Mouse (Mus musculus): Measurements from ENCODE around the gene Prune2.

The Prune2 gene

GRCm38 (mm10) chr19:16994260-16994659, 38.3 kb downstream of the Prune2 start:
- in situ Hi-C loops (cut with MboI; ENCODE audit: low sequenced_read_pairs): no loop called here

GRCm38 (mm10) chr19:16997915-16998314, 42.0 kb downstream of the Prune2 start:
- in situ Hi-C loops (cut with MboI; ENCODE audit: low sequenced_read_pairs): no loop called here

- in situ Hi-C loops (cut with MboI; ENCODE audit: low sequenced_read_pairs): no loop called here
Measured at GRCm38 (mm10) chr19:17006220-17006907, 50.4 kb downstream of the Prune2 start.

- in situ Hi-C loops (cut with MboI; ENCODE audit: low sequenced_read_pairs): no loop called here
Measured at GRCm38 (mm10) chr19:17011261-17011995, 55.5 kb downstream of the Prune2 start.

- in situ Hi-C loops (cut with MboI; ENCODE audit: low sequenced_read_pairs): no loop called here
Measured at GRCm38 (mm10) chr19:17013085-17013484, 57.2 kb downstream of the Prune2 start.

GRCm38 (mm10) chr19:17014337-17015124, 58.6 kb downstream of the Prune2 start:
- in situ Hi-C loops (cut with MboI; ENCODE audit: low sequenced_read_pairs): no loop called here

GRCm38 (mm10) chr19:17024748-17025147, 68.8 kb downstream of the Prune2 start:
- in situ Hi-C loops (cut with MboI; ENCODE audit: low sequenced_read_pairs): no loop called here

- in situ Hi-C loops (cut with MboI; ENCODE audit: low sequenced_read_pairs): no loop called here
Measured at GRCm38 (mm10) chr19:17030276-17030675, 74.4 kb downstream of the Prune2 start.

GRCm38 (mm10) chr19:17032314-17032713, 76.4 kb downstream of the Prune2 start:
- in situ Hi-C loops (cut with MboI; ENCODE audit: low sequenced_read_pairs): no loop called here

- in situ Hi-C loops (cut with MboI; ENCODE audit: low sequenced_read_pairs): no loop called here
Measured at GRCm38 (mm10) chr19:17046961-17047360, 91.0 kb downstream of the Prune2 start.

GRCm38 (mm10) chr19:17055892-17056291, 100.0 kb downstream of the Prune2 start:
- in situ Hi-C loops (cut with MboI; ENCODE audit: low sequenced_read_pairs): no loop called here

GRCm38 (mm10) chr19:17060106-17060505, 104.2 kb downstream of the Prune2 start:
- in situ Hi-C loops (cut with MboI; ENCODE audit: low sequenced_read_pairs): no loop called here

- in situ Hi-C loops (cut with MboI; ENCODE audit: low sequenced_read_pairs): no loop called here
Measured at GRCm38 (mm10) chr19:17064421-17064820, 108.5 kb downstream of the Prune2 start.

- in situ Hi-C loops (cut with MboI; ENCODE audit: low sequenced_read_pairs): no loop called here
Measured at GRCm38 (mm10) chr19:17069067-17069466, 113.1 kb downstream of the Prune2 start.

GRCm38 (mm10) chr19:17071205-17071604, 115.3 kb downstream of the Prune2 start:
- in situ Hi-C loops (cut with MboI; ENCODE audit: low sequenced_read_pairs): no loop called here

- in situ Hi-C loops (cut with MboI; ENCODE audit: low sequenced_read_pairs): no loop called here
Measured at GRCm38 (mm10) chr19:17072245-17072644, 116.3 kb downstream of the Prune2 start.

GRCm38 (mm10) chr19:17078643-17079316, 122.9 kb downstream of the Prune2 start:
- in situ Hi-C loops (cut with MboI; ENCODE audit: low sequenced_read_pairs): no loop called here

- in situ Hi-C loops (cut with MboI; ENCODE audit: low sequenced_read_pairs): no loop called here
Measured at GRCm38 (mm10) chr19:17081382-17081781, 125.5 kb downstream of the Prune2 start.

- in situ Hi-C loops (cut with MboI; ENCODE audit: low sequenced_read_pairs): no loop called here
Measured at GRCm38 (mm10) chr19:17094067-17094466, 138.1 kb downstream of the Prune2 start.

- in situ Hi-C loops (cut with MboI; ENCODE audit: low sequenced_read_pairs): no loop called here
Measured at GRCm38 (mm10) chr19:17096338-17096737, 140.4 kb downstream of the Prune2 start.

- in situ Hi-C loops (cut with MboI; ENCODE audit: low sequenced_read_pairs): no loop called here
Measured at GRCm38 (mm10) chr19:17097210-17097609, 141.3 kb downstream of the Prune2 start.
